22 mouse cellular contexts compared by ENCODE assay signal in genomic region chr2:115883520-115883919, GRCm38 (mm10).
DNase-seq lines count a peak whose midpoint lies in the region; ATAC-seq and TF ChIP-seq lines count a peak whose summit lies in the region.
"Had no signal": no experiment of that assay in that cellular context is flagged by ENCODE, and none has a peak within 500 bp of the region (broad histone marks: within the 10 kb centered on the region; RNA-seq: fewer than 3 reads in every experiment).

No protein-coding gene starts in this region.

- no peak for TF ChIP-seq CTCF in hindbrain, postnatal 0 days (IDR thresholded peaks at IDR 0.05; ENCODE audit: low read depth)
- TF ChIP-seq CTCF in brain, embryonic 14.5 days (IDR thresholded peaks at IDR 0.05; ENCODE audit: borderline replicate concordance, extremely low read depth, insufficient read depth, insufficient read length), result no peak

- H3K36me3 ChIP-seq in hindbrain, embryonic 11.5 days (ENCODE audit: control insufficient read depth, insufficient read depth, low read length), result no peaks in the 10 kb centered on the region
- H3K36me3 ChIP-seq in hindbrain, postnatal 0 days (ENCODE audit: insufficient read depth, low read length), result no peaks in the 10 kb centered on the region
- H3K36me3 ChIP-seq in neural tube, embryonic 13.5 days, result no peaks in the 10 kb centered on the region
- H3K36me3 ChIP-seq: intestine, embryonic 15.5 days had no signal

- no peak overlapping the region for H3K9ac ChIP-seq in hindbrain, embryonic 11.5 days (ENCODE audit: low read depth, low read length)
- H3K9ac ChIP-seq in hindbrain, postnatal 0 days (replicated peaks; ENCODE audit: low read length), result no peak overlapping the region
- H3K9ac ChIP-seq in neural tube, embryonic 13.5 days, result no peak overlapping the region
- H3K9ac ChIP-seq: heart, embryonic 12.5 days; intestine, embryonic 15.5 days had no signal

- H3K4me1 ChIP-seq in hindbrain, embryonic 11.5 days (replicated peaks; ENCODE audit: control insufficient read depth, insufficient read depth, low read length), result no peaks in the 10 kb centered on the region
- no peaks in the 10 kb centered on the region for H3K4me1 ChIP-seq in hindbrain, postnatal 0 days (ENCODE audit: insufficient read depth, low read length)
- H3K4me1 ChIP-seq in neural tube, embryonic 13.5 days (replicated peaks), result peaks cover 24% of the 10 kb centered on the region
- H3K4me1 ChIP-seq: intestine, embryonic 15.5 days had no signal

- no peak overlapping the region for H3K4me2 ChIP-seq in hindbrain, embryonic 11.5 days (replicated peaks; ENCODE audit: low read depth, low read length)
- H3K4me2 ChIP-seq in hindbrain, postnatal 0 days (ENCODE audit: low read depth, low read length), result no peak overlapping the region
- H3K4me2 ChIP-seq in neural tube, embryonic 13.5 days, result no peak overlapping the region
- H3K4me2 ChIP-seq: heart, embryonic 12.5 days; intestine, embryonic 15.5 days; liver, embryonic 11.5 days had no signal

- WGBS in hindbrain, embryonic 11.5 days, result 53% methylated on average over 10 of the region's 10 CpGs
- WGBS in hindbrain, postnatal 0 days, result 49% methylated on average over 10 of the region's 10 CpGs
- 50% methylated on average over 10 of the region's 10 CpGs for WGBS in neural tube, embryonic 13.5 days

- no peak overlapping the region for H3K27ac ChIP-seq in hindbrain, embryonic 11.5 days (ENCODE audit: low read depth, low read length)
- no peak overlapping the region for H3K27ac ChIP-seq in hindbrain, postnatal 0 days
- H3K27ac ChIP-seq in neural tube, embryonic 13.5 days (replicated peaks), result 0 out of 2 replicates have a peak overlapping the region, but pooled peaks have one; percentile 4
- H3K27ac ChIP-seq: intestine, embryonic 15.5 days had no signal

- no peak for TF ChIP-seq POLR2A in brain, embryonic 14.5 days (IDR thresholded peaks at IDR 0.05; ENCODE audit: borderline replicate concordance, extremely low read depth, insufficient read depth, insufficient read length, poor library complexity, severe bottlenecking)

- no peaks in the 10 kb centered on the region for H3K9me3 ChIP-seq in hindbrain, embryonic 11.5 days (ENCODE audit: control insufficient read depth, low read length)
- H3K9me3 ChIP-seq in hindbrain, postnatal 0 days (ENCODE audit: low read length), result no peaks in the 10 kb centered on the region
- H3K9me3 ChIP-seq in neural tube, embryonic 13.5 days, result no peaks in the 10 kb centered on the region
- H3K9me3 ChIP-seq: heart, embryonic 12.5 days; intestine, embryonic 15.5 days had no signal

- no peak overlapping the region for H3K4me3 ChIP-seq in hindbrain, embryonic 11.5 days (ENCODE audit: low read depth, low read length)
- no peak overlapping the region for H3K4me3 ChIP-seq in hindbrain, postnatal 0 days (ENCODE audit: low read length)
- H3K4me3 ChIP-seq in neural tube, embryonic 13.5 days, result no peak overlapping the region
- H3K4me3 ChIP-seq: heart, embryonic 12.5 days; intestine, embryonic 15.5 days had no signal

- H3K27me3 ChIP-seq in hindbrain, embryonic 11.5 days (ENCODE audit: control insufficient read depth, insufficient read depth, low read length), result no peaks in the 10 kb centered on the region
- no peaks in the 10 kb centered on the region for H3K27me3 ChIP-seq in hindbrain, postnatal 0 days (ENCODE audit: insufficient read depth, low read length)
- H3K27me3 ChIP-seq in neural tube, embryonic 13.5 days, result no peaks in the 10 kb centered on the region
- H3K27me3 ChIP-seq: heart, embryonic 12.5 days; intestine, embryonic 15.5 days; Patski had no signal

- ATAC-seq in hindbrain, embryonic 11.5 days (ENCODE audit: low FRiP score), result peak; percentile 41; the same call in 1 of the 2 replicates
- no peak for ATAC-seq in hindbrain, postnatal 0 days
- no peak for ATAC-seq in neural tube, embryonic 13.5 days (ENCODE audit: low read depth)
- ATAC-seq: CD4-positive, CD25-positive, alpha-beta regulatory T cell, adult 4 months; intestine, embryonic 15.5 days; Patski had no signal

- peak; percentile 13 for DNase-seq in embryo, embryonic 11 days
- no peak for DNase-seq in embryo, embryonic 9.5 days (ENCODE audit: extremely low spot score)
- DNase-seq in hindbrain, embryonic 11.5 days (ENCODE audit: low spot score), result no peak
- DNase-seq in hindbrain, postnatal 0 days (ENCODE audit: low spot score), result no peak
- peak; percentile 46 for DNase-seq in brain, embryonic 14.5 days (ENCODE audit: low read depth)
- no peak for DNase-seq in gastrocnemius, postnatal 25 days
- no peak for DNase-seq in heart, adult 8-10 months (ENCODE audit: low spot score)
- DNase-seq: adrenal gland, postnatal 14 days; cerebellum, adult 11 months; cerebellum, postnatal 10 days; heart, postnatal 14 days; kidney, postnatal 4 days; layer of hippocampus, adult 9-11 months; lung, adult 18-20 months; lung, postnatal 14 days; thymus, postnatal 14 days had no signal

Comparison
In these comparisons a context has a peak if more than half of its experiments do, and no peak if none do; other contexts are left out.
1. DNase-seq: peak in embryo, embryonic 11 days (single experiment) and brain, embryonic 14.5 days (single experiment); none in embryo, embryonic 9.5 days (single experiment), hindbrain, embryonic 11.5 days (single experiment), hindbrain, postnatal 0 days (single experiment), gastrocnemius, postnatal 25 days (single experiment) and heart, adult 8-10 months (single experiment).